In genomic region chr1:150645314-150645713, GRCm38 (mm10) we compare ENCODE assay signal across 18 mouse cellular contexts.
"Had no signal": no experiment of that assay in that cellular context is flagged by ENCODE, and none has a peak within 500 bp of the region (broad histone marks: within the 10 kb centered on the region; RNA-seq: fewer than 3 reads in every experiment).

No protein-coding gene starts in this region.

- H3K4me2 ChIP-seq: limb, embryonic 15.5 days; liver, embryonic 11.5 days; lung, embryonic 14.5 days; midbrain, embryonic 13.5 days had no signal

- H3K36me3 ChIP-seq: midbrain, embryonic 10.5 days; midbrain, embryonic 13.5 days had no signal

- H3K27me3 ChIP-seq: limb, embryonic 15.5 days; megakaryocyte, embryonic 14.5 days; midbrain, embryonic 13.5 days had no signal

- H3K9me3 ChIP-seq: limb, embryonic 15.5 days; midbrain, embryonic 10.5 days had no signal

- H3K9ac ChIP-seq: limb, embryonic 15.5 days; liver, embryonic 14.5 days; liver, postnatal 0 days; lung, embryonic 14.5 days; midbrain, embryonic 13.5 days had no signal

- ATAC-seq: liver, postnatal 0 days; lung, postnatal 0 days; midbrain, embryonic 13.5 days; midbrain, embryonic 16.5 days had no signal

- H3K27ac ChIP-seq: limb, embryonic 15.5 days; liver, embryonic 14.5 days; macrophage; midbrain, embryonic 10.5 days; midbrain, embryonic 13.5 days had no signal

- H3K4me1 ChIP-seq: limb, embryonic 15.5 days; megakaryocyte, embryonic 14.5 days; midbrain, embryonic 10.5 days; midbrain, embryonic 13.5 days had no signal

- H3K4me3 ChIP-seq: limb, embryonic 15.5 days; megakaryocyte, embryonic 14.5 days; midbrain, embryonic 10.5 days; midbrain, embryonic 13.5 days; myocyte had no signal

- DNase-seq: kidney, adult 9 months; kidney, postnatal 14 days; kidney, postnatal 4 days; left cerebral cortex, postnatal 4 days; liver, postnatal 0 days; lung, embryonic 14.5 days; thymus, adult 18-20 months; thymus, postnatal 36 days had no signal
